Mouse (Mus musculus): ENCODE results near the gene Tcf7l2.
A peak's percentile ranks its signal among the peaks of the same experiment; 100 is the strongest.

Tcf7l2 gene

GRCm38 (mm10) chr19:55741439-55741928, at the start of gene Tcf7l2:
TSS of gene Tcf7l2 (plus strand) at chr19:55741820.
- DNase-seq (ENCODE audit: extremely low spot score, low spot score), result peak; percentile 94

DNA sequence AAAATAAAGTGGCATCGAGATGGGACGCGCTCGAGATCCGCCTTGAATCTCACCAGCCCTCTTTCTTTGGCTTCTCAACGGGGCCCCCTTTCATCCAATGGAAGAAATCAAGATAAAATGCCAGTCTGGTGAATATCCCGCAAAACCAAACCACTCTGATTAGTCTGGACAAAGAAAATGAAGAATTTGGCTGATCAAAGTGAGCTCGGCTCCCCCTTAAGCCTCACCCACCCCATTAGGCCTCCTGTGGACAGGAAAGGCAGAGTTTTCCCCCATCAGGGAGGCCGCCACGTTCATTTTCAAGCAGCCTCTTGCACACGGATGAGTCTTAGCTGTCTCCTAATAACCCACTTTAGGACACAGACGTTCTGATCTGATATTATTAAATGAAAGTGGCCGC, 47.0 kb upstream of the Tcf7l2 start:
- DNase-seq (ENCODE audit: extremely low spot score, low spot score), result no peak

DNA sequence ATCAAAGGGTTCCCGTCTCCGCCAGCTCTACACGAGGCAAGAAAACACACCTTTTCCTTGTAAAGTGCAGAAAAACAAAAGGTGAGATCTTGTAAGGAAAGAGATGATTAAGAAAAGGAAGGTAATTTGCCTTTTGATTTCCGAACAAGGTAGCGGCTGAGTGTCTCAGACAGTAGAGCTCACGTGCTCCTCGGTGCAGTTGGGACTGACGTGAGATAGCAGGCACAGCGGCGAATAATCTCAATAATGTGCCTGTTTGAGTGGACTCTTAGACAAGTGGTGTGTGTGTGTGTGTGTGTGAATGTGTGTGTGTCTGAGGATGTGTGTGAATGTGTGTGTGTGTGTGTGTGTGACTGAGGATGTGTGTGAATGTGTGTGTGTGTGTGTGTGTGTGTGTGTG, 46.2 kb upstream of the Tcf7l2 start:
- no peak for DNase-seq (ENCODE audit: extremely low spot score, low spot score)

- DNase-seq (ENCODE audit: extremely low spot score, low spot score), result no peak
Measured at GRCm38 (mm10) chr19:55698892-55699291, 42.7 kb upstream of the Tcf7l2 start.

DNA sequence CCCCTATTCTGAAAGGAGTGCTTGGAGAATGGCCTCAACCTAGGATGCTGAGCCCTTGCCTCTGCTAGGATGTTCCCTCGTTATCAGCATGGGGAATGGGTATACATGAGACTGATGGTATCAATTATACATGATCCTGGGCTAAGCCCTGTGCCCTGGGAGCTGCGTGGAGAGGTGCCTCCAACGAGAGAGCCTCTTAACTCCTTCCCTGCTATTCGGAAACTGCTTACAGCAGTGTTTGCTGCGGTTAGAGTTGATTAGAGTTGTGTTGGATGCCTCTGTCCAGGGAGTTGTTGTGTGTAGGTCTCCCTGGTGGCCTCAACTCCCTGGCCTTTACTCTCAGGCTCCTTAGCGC, 41.4 kb upstream of the Tcf7l2 start:
- no peak for DNase-seq (ENCODE audit: extremely low spot score, low spot score)

DNA sequence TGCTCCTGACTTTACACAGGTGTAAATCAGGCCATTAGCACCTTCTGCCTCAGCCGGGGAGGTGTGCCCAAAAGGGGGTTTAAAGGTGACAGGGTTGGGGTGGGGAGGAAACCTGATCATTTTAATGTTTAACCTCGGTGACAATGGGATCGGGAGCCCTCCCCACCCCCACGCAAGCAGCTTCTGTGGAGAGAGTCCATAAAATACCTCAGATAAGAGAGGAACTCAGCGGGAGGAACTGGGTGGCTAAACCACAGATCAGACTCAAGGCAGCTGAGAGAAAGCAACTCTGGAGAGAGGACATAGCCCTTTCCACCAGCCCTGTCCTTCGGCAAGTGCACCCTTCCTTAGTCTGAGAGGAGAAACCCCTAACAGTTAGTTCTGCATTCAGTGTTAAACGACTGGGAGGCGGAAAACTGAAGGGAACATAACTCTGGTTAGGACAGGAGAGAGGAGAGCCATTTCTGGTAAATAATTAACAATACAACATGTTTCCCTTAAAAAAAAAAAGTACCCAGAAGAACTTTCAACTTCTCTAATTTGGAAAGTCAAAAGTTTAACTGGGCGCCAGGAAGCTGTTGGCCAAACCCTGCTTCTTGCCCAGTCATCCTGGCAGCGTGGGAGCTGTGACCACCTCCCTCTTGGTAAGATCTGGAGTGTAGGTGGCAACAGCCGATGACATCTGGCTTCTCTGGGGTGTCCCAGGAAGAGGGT, 40.9 kb upstream of the Tcf7l2 start:
- no peak for DNase-seq (ENCODE audit: extremely low spot score, low spot score)

- no peak for DNase-seq (ENCODE audit: extremely low spot score, low spot score)
Measured at GRCm38 (mm10) chr19:55701283-55701633, 40.4 kb upstream of the Tcf7l2 start.

DNA sequence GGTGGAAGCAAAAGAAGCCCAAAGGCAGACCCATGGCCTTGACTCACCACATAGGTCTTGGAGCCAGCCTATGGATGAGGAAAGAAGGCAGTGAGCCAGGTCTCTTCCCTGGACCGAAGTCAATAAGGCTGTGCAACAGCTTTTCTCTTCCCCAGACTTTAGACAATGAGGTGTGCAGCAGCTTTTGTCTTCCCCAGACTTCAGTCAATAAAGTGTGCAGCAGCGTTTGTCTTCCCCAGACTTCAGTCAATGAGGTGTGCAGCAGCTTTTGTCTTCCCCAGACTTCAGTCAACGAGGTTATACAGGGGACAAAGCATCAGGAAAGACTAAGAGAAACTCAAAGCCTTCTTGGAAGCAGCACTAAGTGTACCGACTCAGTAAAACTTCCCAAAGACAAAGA, 39.5 kb upstream of the Tcf7l2 start:
- no peak for DNase-seq (ENCODE audit: extremely low spot score, low spot score)

DNA sequence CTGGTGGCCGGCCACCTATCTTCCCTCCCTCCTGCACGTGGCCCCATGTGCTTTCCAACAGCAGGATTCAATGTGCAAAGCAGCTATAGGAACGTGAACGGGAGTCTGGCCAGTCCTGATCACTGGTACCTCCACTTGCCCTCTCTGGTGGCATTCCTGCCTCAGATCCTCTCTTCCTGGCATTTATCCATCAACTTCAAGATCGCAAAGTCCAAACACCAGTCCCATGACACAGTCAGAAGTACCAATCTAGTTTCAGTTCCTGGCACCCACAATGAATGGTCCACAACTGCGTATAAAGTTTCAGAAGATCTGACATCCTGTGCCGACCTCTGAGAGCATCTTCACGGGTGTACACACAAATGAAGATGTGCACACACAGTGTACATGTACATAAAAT, 38.9 kb upstream of the Tcf7l2 start:
- no peak for DNase-seq (ENCODE audit: extremely low spot score, low spot score)

DNA sequence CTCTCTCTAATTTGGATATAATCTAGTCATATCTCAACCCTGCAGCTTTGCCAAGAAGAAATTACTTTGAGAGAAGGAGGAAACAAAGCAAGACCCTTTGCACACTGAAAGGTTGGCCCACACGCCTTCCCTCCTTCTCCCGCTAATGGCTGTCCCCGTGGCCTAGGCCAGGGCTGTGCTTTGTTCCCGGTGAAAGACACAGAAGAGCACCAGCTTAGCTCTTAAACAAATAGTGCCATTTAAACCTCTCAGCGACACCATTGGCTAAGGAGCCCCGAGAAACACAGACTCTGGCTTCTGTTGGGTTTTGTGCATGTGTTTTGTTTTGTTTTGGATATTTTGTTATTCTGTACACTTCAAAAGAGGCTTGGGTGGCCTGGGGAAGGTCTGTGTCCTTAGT, 37.5 kb upstream of the Tcf7l2 start:
- DNase-seq (ENCODE audit: extremely low spot score, low spot score), result no peak

- DNase-seq (ENCODE audit: extremely low spot score, low spot score), result no peak
Measured at GRCm38 (mm10) chr19:55706300-55706699, 35.3 kb upstream of the Tcf7l2 start.

DNA sequence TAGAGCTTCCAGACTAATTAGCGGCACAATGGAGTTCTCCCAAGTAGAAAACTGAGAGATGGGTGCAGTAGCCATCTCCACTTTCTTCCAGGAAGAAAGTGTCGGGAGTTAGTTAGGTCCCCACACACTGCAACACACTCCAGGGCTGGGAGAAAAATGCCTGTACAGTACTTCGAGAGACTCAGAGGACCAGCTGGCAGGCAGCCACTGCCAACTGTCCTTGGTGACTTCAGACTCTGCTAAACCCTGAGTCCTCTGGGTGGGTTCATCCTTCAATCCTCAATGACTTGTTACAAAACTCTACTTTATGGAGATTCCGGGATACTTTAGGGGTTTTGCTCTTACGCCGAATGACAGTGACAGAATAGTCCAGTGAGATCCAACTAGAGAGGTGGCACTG, 34.8 kb upstream of the Tcf7l2 start:
- no peak for DNase-seq (ENCODE audit: extremely low spot score, low spot score)

- no peak for DNase-seq (ENCODE audit: extremely low spot score, low spot score)
Measured at GRCm38 (mm10) chr19:55708031-55708554, 33.5 kb upstream of the Tcf7l2 start.

DNA sequence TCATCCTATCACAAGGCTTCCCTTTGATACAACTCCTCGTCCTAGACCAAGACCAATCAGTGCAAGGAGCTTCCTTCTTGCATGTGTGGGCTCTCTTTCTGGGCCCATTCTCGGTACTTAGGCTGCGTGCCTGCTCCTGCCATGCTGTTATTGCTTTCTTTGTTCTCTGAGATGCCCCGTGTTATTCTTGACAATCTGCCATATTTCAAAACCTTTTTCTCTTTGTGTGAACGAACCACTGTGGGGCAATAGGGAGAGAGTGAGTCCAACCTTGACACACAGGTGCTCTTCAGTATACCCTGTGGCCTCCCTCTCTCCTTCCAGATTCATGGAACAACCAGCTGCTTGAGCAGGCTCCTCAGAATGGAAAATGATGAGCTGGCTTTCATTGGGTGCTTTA, 30.8 kb upstream of the Tcf7l2 start:
- DNase-seq (ENCODE audit: extremely low spot score, low spot score), result no peak

- no peak for DNase-seq (ENCODE audit: extremely low spot score, low spot score)
Measured at GRCm38 (mm10) chr19:55711701-55712100, 29.9 kb upstream of the Tcf7l2 start.

- no peak for DNase-seq (ENCODE audit: extremely low spot score, low spot score)
Measured at GRCm38 (mm10) chr19:55712678-55713077, 28.9 kb upstream of the Tcf7l2 start.

DNA sequence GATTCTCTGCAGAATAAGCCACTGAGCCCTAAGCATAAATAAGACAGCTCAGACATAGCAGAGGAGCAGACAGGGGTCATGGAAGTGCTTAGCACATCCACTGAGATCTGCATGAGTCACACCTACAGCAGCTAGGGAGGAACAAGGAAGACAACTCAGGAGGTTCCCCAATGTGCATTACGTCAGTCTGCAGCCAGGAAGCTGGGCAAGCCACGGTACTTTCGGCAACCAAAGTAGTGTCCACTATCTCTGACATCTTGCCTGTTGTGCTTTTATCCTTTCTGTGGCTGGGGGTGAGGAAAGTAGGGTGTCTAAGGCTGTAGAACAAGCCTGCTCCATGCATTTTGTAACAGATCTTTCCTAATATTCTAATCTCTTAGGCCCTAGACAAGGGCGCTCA, 27.6 kb upstream of the Tcf7l2 start:
- no peak for DNase-seq (ENCODE audit: extremely low spot score, low spot score)

DNA sequence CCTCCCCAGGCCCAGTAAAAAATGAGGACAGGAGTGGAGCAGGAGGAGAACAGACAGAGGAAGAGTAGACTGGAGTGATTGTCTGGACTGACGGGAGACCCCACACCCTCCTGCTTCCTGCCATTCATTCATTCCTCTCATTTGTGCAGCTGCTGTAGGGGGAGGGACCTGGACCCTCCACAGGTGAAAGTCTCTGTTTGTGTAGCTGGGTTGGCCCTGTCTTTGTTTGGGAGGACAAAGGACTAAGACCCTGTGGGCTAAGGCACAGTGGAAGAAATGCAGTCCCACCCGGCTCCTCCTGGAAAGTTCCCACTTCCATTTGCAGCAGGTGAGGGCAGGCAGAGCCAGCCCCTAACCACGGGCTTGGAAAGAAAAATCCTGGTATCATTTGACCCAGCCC, 27.0 kb upstream of the Tcf7l2 start:
- DNase-seq (ENCODE audit: extremely low spot score, low spot score), result no peak

DNA sequence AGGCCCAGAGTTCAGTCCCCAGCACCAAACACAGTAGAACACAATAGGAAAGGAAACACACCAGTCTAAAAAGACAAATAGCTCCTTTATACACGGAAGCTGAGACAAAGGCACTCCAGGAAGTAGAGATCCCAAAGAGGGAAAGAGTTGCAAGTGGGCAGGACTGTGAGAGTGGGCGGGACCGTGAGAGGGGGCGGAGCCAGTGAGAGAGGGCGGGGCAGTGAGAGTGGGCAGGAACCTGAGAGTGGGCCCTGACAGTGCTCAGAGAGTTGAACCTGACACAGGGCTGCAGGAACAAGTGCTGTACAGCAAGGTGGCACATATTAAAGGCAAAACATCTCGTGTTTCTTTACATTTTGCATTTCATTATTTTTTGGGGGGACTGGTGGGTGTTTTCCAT, 22.5 kb upstream of the Tcf7l2 start:
- DNase-seq (ENCODE audit: extremely low spot score, low spot score), result no peak

GRCm38 (mm10) chr19:55719524-55720408, 21.9 kb upstream of the Tcf7l2 start:
- DNase-seq (ENCODE audit: extremely low spot score, low spot score), result no peak

DNA sequence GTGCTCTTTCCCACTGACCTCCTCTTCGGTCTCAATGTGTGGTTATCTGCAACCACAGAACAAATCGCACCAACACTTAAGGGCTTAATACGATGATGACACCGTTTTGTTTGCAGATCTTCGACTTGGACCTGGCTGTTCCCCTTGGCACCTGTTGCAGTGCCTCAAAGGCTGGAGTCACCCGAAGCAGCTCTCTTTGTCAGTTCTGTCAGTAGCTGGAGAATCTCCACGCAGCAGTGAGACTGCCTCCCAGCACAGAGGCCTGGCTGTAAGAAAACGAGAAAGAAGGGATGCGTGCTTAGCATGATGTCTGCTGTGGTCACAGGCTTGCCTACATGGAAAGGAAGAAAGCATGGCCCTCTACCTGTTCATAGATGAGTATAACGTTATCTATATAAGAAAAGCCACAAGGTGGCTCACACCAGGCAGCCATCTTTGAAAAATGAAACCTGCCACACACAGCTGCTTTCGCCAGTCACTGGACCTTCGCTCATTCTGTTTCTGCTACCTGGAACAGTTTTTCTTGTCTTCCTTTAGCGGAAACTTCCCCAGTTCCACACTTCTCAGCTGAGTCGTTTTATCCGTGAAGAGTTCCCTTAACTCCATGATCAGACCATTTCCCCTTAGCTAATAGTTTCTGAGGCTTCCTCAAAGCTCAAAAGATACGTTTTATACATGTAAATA, 21.1 kb upstream of the Tcf7l2 start:
- no peak for DNase-seq (ENCODE audit: extremely low spot score, low spot score)

- DNase-seq (ENCODE audit: extremely low spot score, low spot score), result no peak
Measured at GRCm38 (mm10) chr19:55722376-55722775, 19.2 kb upstream of the Tcf7l2 start.

Measured in neural tube, embryonic 10.5 days (tissue).